Mouse (Mus musculus) testis, adult 2 months (tissue): ENCODE measurements at regions not wholly inside any gene's neighbourhood (a gene's known extent, or its start where the extent isn't known, plus 50 kb on each side); places are given as distances from the start of the nearest gene placed in this dataset.
"Not testable (repeated sequence)": the region's sequence is repeated elsewhere in the genome, so short reads cannot be mapped to it uniquely, and the experiment has no call there.

Experiments used
- H3K27ac ChIP-seq: fragments of 200-500 bp; 2 replicates; pipeline ENCODE4 v1.5.1; 2012; ENCODE audit warnings: low read depth, low read length; ENCODE audit not compliant: control insufficient read depth, insufficient read depth
- H3K27me3 ChIP-seq: fragments of 200-500 bp; 2 replicates; pipeline ENCODE4 v1.6.1; 2012; ENCODE audit warnings: mild to moderate bottlenecking, low read length, moderate library complexity; ENCODE audit not compliant: control insufficient read depth, insufficient read depth
- H3K36me3 ChIP-seq: fragments of 200-500 bp; 2 replicates; pipeline ENCODE4 v1.6.1; 2012; ENCODE audit warnings: mild to moderate bottlenecking, low read length; ENCODE audit not compliant: control insufficient read depth, insufficient read depth
- H3K4me1 ChIP-seq: fragments of 200-500 bp; 2 replicates; pipeline ENCODE4 v1.6.1; 2012; ENCODE audit warnings: low read length; ENCODE audit not compliant: control insufficient read depth, insufficient read depth
- H3K4me3 ChIP-seq: fragments of 200-500 bp; 2 replicates; pipeline ENCODE4 v1.5.1; 2012; ENCODE audit warnings: low read depth, mild to moderate bottlenecking, low read length, moderate library complexity, mixed read lengths; ENCODE audit not compliant: control insufficient read depth

DNA sequence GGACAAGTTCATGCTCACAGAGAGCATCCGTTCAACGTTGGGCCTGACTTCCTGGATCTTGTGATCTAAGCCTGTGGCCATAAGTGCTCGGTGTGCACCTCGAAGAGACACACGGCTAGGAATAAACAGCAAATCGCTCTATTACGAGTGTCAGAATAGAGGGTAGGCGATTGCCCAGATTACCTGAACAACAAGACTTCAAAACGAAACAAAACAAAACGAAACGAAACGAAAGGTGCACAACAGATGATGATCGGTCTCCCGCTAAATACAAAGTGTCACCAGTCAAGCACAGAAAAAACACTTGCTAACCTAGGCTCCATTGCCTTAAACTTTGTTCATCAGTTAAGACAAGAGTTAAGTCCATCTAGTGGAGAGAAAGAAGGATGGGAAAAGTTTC, 67.4 kb downstream of the Pdia4 start:
- H3K4me1 ChIP-seq, H3K36me3 ChIP-seq, H3K27ac ChIP-seq, H3K27me3 ChIP-seq, H3K4me3 ChIP-seq: not testable (repeated sequence)

- not testable (repeated sequence) for H3K27me3 ChIP-seq, H3K36me3 ChIP-seq, H3K27ac ChIP-seq, H3K4me3 ChIP-seq, H3K4me1 ChIP-seq
Observed at GRCm38 (mm10) chr6:47743856-47744255, 69.4 kb downstream of the Pdia4 start.

DNA sequence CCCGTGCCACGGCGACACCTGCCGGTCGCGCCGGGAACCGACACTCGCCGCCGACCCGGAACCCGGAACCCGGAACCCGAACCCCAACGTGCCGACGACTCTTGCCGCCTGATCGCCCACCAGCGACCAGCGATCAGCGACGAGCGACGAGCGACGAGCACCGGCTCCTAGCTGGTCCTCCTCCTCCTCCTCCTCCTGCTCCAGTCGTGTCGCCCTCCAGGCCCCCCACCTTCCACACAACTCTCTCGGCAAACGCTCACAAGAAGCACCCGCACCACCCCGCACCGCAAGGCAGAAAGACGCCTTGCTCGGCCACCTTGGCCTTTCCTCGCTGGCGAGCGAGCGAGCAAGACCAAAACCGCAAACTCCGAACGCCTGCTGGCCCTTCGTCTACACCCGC, 73.0 kb downstream of the Pdia4 start:
- H3K36me3 ChIP-seq, H3K27me3 ChIP-seq, H3K27ac ChIP-seq, H3K4me1 ChIP-seq: not testable (repeated sequence)
- peak overlapping the region; percentile 75 for H3K4me3 ChIP-seq

DNA sequence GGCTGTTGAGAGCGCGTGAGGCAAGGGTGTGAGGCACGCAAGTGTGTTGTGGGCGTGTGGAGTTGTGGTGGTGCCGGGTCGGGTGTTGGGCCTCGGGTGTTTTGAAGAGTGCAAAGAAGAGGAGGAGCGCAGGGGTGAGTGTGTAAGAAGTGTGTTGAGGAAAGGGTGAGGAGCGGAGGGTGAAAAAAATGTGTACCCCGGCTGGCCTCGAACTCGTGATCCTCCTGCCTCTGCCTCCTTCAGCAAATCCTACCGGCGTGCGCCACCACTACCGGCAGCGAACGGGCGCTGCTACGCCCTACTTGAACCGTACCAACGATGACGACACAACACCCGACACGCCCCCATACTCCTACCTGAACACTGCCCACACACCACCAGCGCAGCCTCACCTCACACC, 73.5 kb downstream of the Pdia4 start:
- not testable (repeated sequence) for H3K4me3 ChIP-seq

DNA sequence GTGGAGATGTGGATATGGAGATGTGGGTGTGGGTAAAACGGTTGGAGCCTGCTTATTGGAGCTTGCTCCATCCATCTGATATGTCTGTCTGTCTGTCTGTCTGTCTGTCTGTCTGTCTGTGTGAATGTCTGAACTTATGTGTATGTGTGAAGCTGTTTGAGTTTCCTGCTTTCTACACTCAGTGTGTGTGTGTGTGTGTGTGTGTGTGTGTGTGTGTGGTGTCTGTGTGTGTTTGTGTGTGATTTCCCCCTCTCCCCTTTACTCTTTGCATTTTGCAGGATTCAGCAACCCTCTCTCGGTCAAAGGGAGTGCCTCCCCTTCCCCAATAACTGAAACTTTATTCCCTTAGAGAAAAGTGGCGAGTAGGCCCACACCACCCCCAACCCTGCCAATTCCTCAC, 75.3 kb downstream of the Pdia4 start:
- not testable (repeated sequence) for H3K27me3 ChIP-seq, H3K27ac ChIP-seq, H3K4me3 ChIP-seq, H3K4me1 ChIP-seq, H3K36me3 ChIP-seq

More for the DNA sequence above, 73.5 kb downstream of the Pdia4 start:
- H3K36me3 ChIP-seq, H3K27me3 ChIP-seq, H3K4me1 ChIP-seq, H3K27ac ChIP-seq: not testable (repeated sequence)
